Comparison of ENCODE assay signal across 8 mouse cellular contexts in genomic region chr7:144941242-144941831, GRCm38 (mm10). TPM values are rescaled to one million over a fixed set of nuclear protein-coding genes. Genes with fewer than 3 reads are reported as not detected.
DNase-seq lines count a peak whose midpoint lies in the region; ATAC-seq and TF ChIP-seq lines count a peak whose summit lies in the region.

No protein-coding gene starts in this region.

- peak; percentile 63 for ATAC-seq in hindbrain, embryonic 16.5 days
- ATAC-seq in limb, embryonic 11.5 days (ENCODE audit: insufficient number of reproducible peaks, low FRiP score, low TSS enrichment, low read depth), result peak; percentile 81
- ATAC-seq in activated CD4-positive, CD25-positive, alpha-beta regulatory T cell, adult 4 months, result no peak

- TF ChIP-seq CTCF in cortical plate, adult 2 months (IDR thresholded peaks at IDR 0.05; ENCODE audit: extremely low read depth, insufficient read depth, low read length), result no peak
- no peak for TF ChIP-seq CTCF in spleen, adult 2 months (IDR thresholded peaks at IDR 0.05; ENCODE audit: extremely low read depth, insufficient read depth, insufficient read length, insufficient replicate concordance)

- peak; percentile 96 for DNase-seq in ZHBTc4 (ENCODE audit: low read depth, low spot score)
- DNase-seq in gastrocnemius, postnatal 10 days, result peak; percentile 81
- peak; percentile 96 for DNase-seq in limb, embryonic 11.5 days (ENCODE audit: low spot score)
- DNase-seq in midbrain, embryonic 10.5 days (ENCODE audit: low spot score), result peak; percentile 97
- DNase-seq in spleen, adult 2 months (ENCODE audit: low read depth in 1 of 2, low spot score in 2 of 2), result peak in 1 of 2 experiments; percentile 40

- no peak for TF ChIP-seq POLR2A in cortical plate, adult 2 months (IDR thresholded peaks at IDR 0.05; ENCODE audit: extremely low read depth, insufficient read depth, low read length)
- no peak for TF ChIP-seq POLR2A in spleen, adult 2 months (IDR thresholded peaks at IDR 0.05; ENCODE audit: low read depth, low read length)

- no peaks in the 10 kb centered on the region for H3K9me3 ChIP-seq in hindbrain, embryonic 16.5 days (ENCODE audit: control insufficient read depth, low read length)
- H3K9me3 ChIP-seq in limb, embryonic 11.5 days (ENCODE audit: control insufficient read depth, low read length), result no peaks in the 10 kb centered on the region
- no peaks in the 10 kb centered on the region for H3K9me3 ChIP-seq in midbrain, embryonic 10.5 days (replicated peaks)

- H3K36me3 ChIP-seq in hindbrain, embryonic 16.5 days (ENCODE audit: control insufficient read depth, insufficient read depth, low read length), result no peaks in the 10 kb centered on the region
- peaks cover 5% of the 10 kb centered on the region for H3K36me3 ChIP-seq in limb, embryonic 11.5 days (ENCODE audit: control insufficient read depth, insufficient read depth, low read length)
- H3K36me3 ChIP-seq in midbrain, embryonic 10.5 days, result peaks cover 16% of the 10 kb centered on the region
- H3K36me3 ChIP-seq in spleen, adult 2 months (ENCODE audit: control insufficient read depth, insufficient read depth, low read length), result no peaks in the 10 kb centered on the region

- H3K4me2 ChIP-seq in hindbrain, embryonic 16.5 days (ENCODE audit: low read length), result peak overlapping the region; percentile 90
- peak overlapping the region; percentile 84 for H3K4me2 ChIP-seq in limb, embryonic 11.5 days (ENCODE audit: low read depth, severe bottlenecking)

- H3K4me3 ChIP-seq in cortical plate, adult 2 months (ENCODE audit: insufficient read depth, low read length), result peak overlapping the region; percentile 32
- H3K4me3 ChIP-seq in hindbrain, embryonic 16.5 days (ENCODE audit: low read length), result peak overlapping the region; percentile 49
- H3K4me3 ChIP-seq in limb, embryonic 11.5 days (ENCODE audit: low read depth, low read length), result peak overlapping the region; percentile 70
- H3K4me3 ChIP-seq in midbrain, embryonic 10.5 days, result peak overlapping the region; percentile 83
- H3K4me3 ChIP-seq in spleen, adult 2 months (ENCODE audit: extremely low read depth, insufficient read depth, insufficient read length), result peak overlapping the region; percentile 61; the same call in 1 of the 2 replicates

- peak overlapping the region; percentile 58; the same call in 1 of the 2 replicates for H3K9ac ChIP-seq in hindbrain, embryonic 16.5 days (ENCODE audit: low read depth, low read length)
- H3K9ac ChIP-seq in limb, embryonic 11.5 days (ENCODE audit: low read length), result peak overlapping the region; percentile 76

- no peak overlapping the region for H3K27ac ChIP-seq in cortical plate, adult 2 months (ENCODE audit: insufficient read depth, low read length)
- H3K27ac ChIP-seq in hindbrain, embryonic 16.5 days (ENCODE audit: low read depth, low read length), result peak overlapping the region; percentile 73
- H3K27ac ChIP-seq in limb, embryonic 11.5 days (replicated peaks; ENCODE audit: low read depth, low read length), result peak overlapping the region; percentile 97
- H3K27ac ChIP-seq in midbrain, embryonic 10.5 days (replicated peaks), result peak overlapping the region; percentile 98
- peak overlapping the region; percentile 61 for H3K27ac ChIP-seq in spleen, adult 2 months (ENCODE audit: insufficient read depth, low read length)

- H3K27me3 ChIP-seq in hindbrain, embryonic 16.5 days (replicated peaks; ENCODE audit: control insufficient read depth, insufficient read depth, low read length), result peaks cover 24% of the 10 kb centered on the region
- no peaks in the 10 kb centered on the region for H3K27me3 ChIP-seq in limb, embryonic 11.5 days (ENCODE audit: control insufficient read depth, insufficient read depth, low read length)
- H3K27me3 ChIP-seq in midbrain, embryonic 10.5 days (ENCODE audit: low read depth, poor library complexity, severe bottlenecking), result peaks cover 56% of the 10 kb centered on the region
- peaks cover 17% of the 10 kb centered on the region for H3K27me3 ChIP-seq in spleen, adult 2 months (ENCODE audit: control insufficient read depth, insufficient read depth, low read length)

- under 1% methylated on average over 39 of the region's 39 CpGs for WGBS in hindbrain, embryonic 16.5 days
- WGBS in limb, embryonic 11.5 days, result under 1% methylated on average over 39 of the region's 39 CpGs
- 0% methylated on average over 39 of the region's 39 CpGs for WGBS in midbrain, embryonic 10.5 days
- WGBS in spleen, adult 2 months, result under 1% methylated on average over 39 of the region's 39 CpGs

- H3K4me1 ChIP-seq in cortical plate, adult 2 months (ENCODE audit: control insufficient read depth, insufficient read depth, low read length), result no peaks in the 10 kb centered on the region; the same call in 1 of the 2 replicates
- H3K4me1 ChIP-seq in hindbrain, embryonic 16.5 days (ENCODE audit: control insufficient read depth, insufficient read depth, low read depth, low read length), result peaks cover 54% of the 10 kb centered on the region
- peaks cover 20% of the 10 kb centered on the region for H3K4me1 ChIP-seq in limb, embryonic 11.5 days (ENCODE audit: control insufficient read depth, insufficient read depth, low read length)
- peaks cover 72% of the 10 kb centered on the region for H3K4me1 ChIP-seq in midbrain, embryonic 10.5 days
- H3K4me1 ChIP-seq in spleen, adult 2 months (ENCODE audit: control insufficient read depth, insufficient read depth, insufficient read length), result peaks cover 16% of the 10 kb centered on the region

RNA-seq across cellular contexts. Expression of gene Ccnd1, which starts 1.6 kb away (rescaled TPM):
- 27.7 and 28.2 TPM in 2 replicates for polyA plus RNA-seq in cortical plate, adult 2 months (2012; rRNA removed)
- total RNA-seq in gastrocnemius, postnatal 10 days (2021), result 10 to 100 TPM; 34.7 to 51.6 TPM
- polyA plus RNA-seq in hindbrain, embryonic 16.5 days (2015; fragmentation: Nextera tagmentation; extraction: Ambion mirVana), result 31.0 and 33.5 TPM in 2 replicates
- 166 and 200 TPM in 2 replicates for polyA plus RNA-seq in limb, embryonic 11.5 days (2014; fragmentation: Nextera tagmentation; extraction: Ambion mirVana)
- 238 and 258 TPM in 2 replicates for polyA plus RNA-seq in midbrain, embryonic 10.5 days (2016; fragmentation: Nextera tagmentation; extraction: Ambion mirVana)
- 34.9 and 35.0 TPM in 2 replicates for polyA plus RNA-seq in spleen, adult 2 months (2012; rRNA removed)
- 1 to 10 TPM; 1.1 to 1.2 TPM for polyA plus RNA-seq in activated CD4-positive, CD25-positive, alpha-beta regulatory T cell, adult 4 months (2017; shearing (Covaris generic))

RNA-seq across cellular contexts. Expression of gene LTO1, which starts 26.4 kb away (rescaled TPM):
- 34.9 and 37.6 TPM in 2 replicates for polyA plus RNA-seq in cortical plate, adult 2 months (2012; rRNA removed)
- total RNA-seq in gastrocnemius, postnatal 10 days (2021), result 10 to 100 TPM; 12.1 to 12.9 TPM
- 29.7 and 32.5 TPM in 2 replicates for polyA plus RNA-seq in hindbrain, embryonic 16.5 days (2015; fragmentation: Nextera tagmentation; extraction: Ambion mirVana)
- polyA plus RNA-seq in limb, embryonic 11.5 days (2014; fragmentation: Nextera tagmentation; extraction: Ambion mirVana), result 22.6 and 23.3 TPM in 2 replicates
- polyA plus RNA-seq in midbrain, embryonic 10.5 days (2016; fragmentation: Nextera tagmentation; extraction: Ambion mirVana), result 30.7 and 34.4 TPM in 2 replicates
- polyA plus RNA-seq in spleen, adult 2 months (2012; rRNA removed), result 8.4 and 9.3 TPM in 2 replicates
- 10 to 100 TPM; 34.4 to 34.5 TPM for polyA plus RNA-seq in activated CD4-positive, CD25-positive, alpha-beta regulatory T cell, adult 4 months (2017; shearing (Covaris generic))

RNA-seq across cellular contexts. Expression of gene Fgf15, which starts 45.0 kb away (rescaled TPM):
- polyA plus RNA-seq in cortical plate, adult 2 months (2012; rRNA removed), result not detected in 2 replicates
- total RNA-seq in gastrocnemius, postnatal 10 days (2021), result not detected
- 22.7 and 23.6 TPM in 2 replicates for polyA plus RNA-seq in hindbrain, embryonic 16.5 days (2015; fragmentation: Nextera tagmentation; extraction: Ambion mirVana)
- polyA plus RNA-seq in limb, embryonic 11.5 days (2014; fragmentation: Nextera tagmentation; extraction: Ambion mirVana), result 0.47 and 0.52 TPM in 2 replicates
- 96.3 and 110 TPM in 2 replicates for polyA plus RNA-seq in midbrain, embryonic 10.5 days (2016; fragmentation: Nextera tagmentation; extraction: Ambion mirVana)
- not detected in 2 replicates for polyA plus RNA-seq in spleen, adult 2 months (2012; rRNA removed)
- not detected for polyA plus RNA-seq in activated CD4-positive, CD25-positive, alpha-beta regulatory T cell, adult 4 months (2017; shearing (Covaris generic))

Comparison
In these comparisons a context has a peak if more than half of its experiments do, and no peak if none do; other contexts are left out.
1. H3K4me3 ChIP-seq: peak in every context shown above with its lines; median percentile 83 in midbrain, embryonic 10.5 days; 70 in limb, embryonic 11.5 days; 61 in spleen, adult 2 months; 49 in hindbrain, embryonic 16.5 days; 32 in cortical plate, adult 2 months.
2. RNA of gene Ccnd1, which starts 1.6 kb away (polyA plus RNA-seq): 238 to 258 TPM in midbrain, embryonic 10.5 days, 166 to 200 TPM in limb, embryonic 11.5 days, 34.9 to 35.0 TPM in spleen, adult 2 months, 31.0 to 33.5 TPM in hindbrain, embryonic 16.5 days and 27.7 to 28.2 TPM in cortical plate, adult 2 months; 1.1 to 1.2 TPM in activated CD4-positive, CD25-positive, alpha-beta regulatory T cell, adult 4 months; every median in the first group is over 10 times any median in the second.
3. RNA of gene Fgf15, which starts 45.0 kb away (polyA plus RNA-seq): 96.3 to 110 TPM in midbrain, embryonic 10.5 days and 22.7 to 23.6 TPM in hindbrain, embryonic 16.5 days; 0.47 to 0.52 TPM in limb, embryonic 11.5 days, not detected in activated CD4-positive, CD25-positive, alpha-beta regulatory T cell, adult 4 months, not detected in cortical plate, adult 2 months and not detected in spleen, adult 2 months; every median in the first group is over 10 times any median in the second.